Mouse (Mus musculus) hindbrain, embryonic 12.5 days (tissue): ENCODE data around the gene Elovl2. TPM values are rescaled to one million over a fixed set of nuclear protein-coding genes. Genes with fewer than 3 reads are reported as not detected.

Experiments
- ATAC-seq: fragments of 200-750 bp; cut with Nextera tagmentation; 2 replicates; pipeline ENCODE4 v1.8.0; 2017; ENCODE audit warnings: moderate TSS enrichment; ENCODE audit not compliant: low FRiP score
- H3K27ac ChIP-seq: fragments of 300-500 bp; sonication (generic); 2 replicates; pipeline ENCODE4 v1.5.1; 2016; ENCODE audit warnings: mild to moderate bottlenecking
- H3K27me3 ChIP-seq: fragments of 300-500 bp; sonication (generic); 2 replicates; pipeline ENCODE4 v1.6.1; 2016; ENCODE audit warnings: mild to moderate bottlenecking
- H3K36me3 ChIP-seq: fragments of 300-500 bp; sonication (generic); 2 replicates; pipeline ENCODE4 v1.6.1; 2016; ENCODE audit warnings: mild to moderate bottlenecking
- H3K4me1 ChIP-seq: fragments of 300-500 bp; sonication (generic); 2 replicates; pipeline ENCODE4 v1.6.1; 2016
- H3K4me2 ChIP-seq: fragments of 300-500 bp; sonication (generic); replicated peaks from 2 replicates; pipeline ENCODE4 v1.6.1; 2016; ENCODE audit warnings: mild to moderate bottlenecking
- H3K4me3 ChIP-seq: fragments of 300-500 bp; sonication (generic); 2 replicates; pipeline ENCODE4 v1.5.1; 2016; ENCODE audit warnings: mild to moderate bottlenecking
- H3K9ac ChIP-seq: fragments of 300-500 bp; sonication (generic); 2 replicates; pipeline ENCODE4 v1.6.1; 2016; ENCODE audit warnings: mild to moderate bottlenecking, moderate library complexity
- H3K9me3 ChIP-seq: fragments of 300-500 bp; sonication (generic); replicated peaks from 2 replicates; pipeline ENCODE4 v1.6.1; 2016; ENCODE audit warnings: mild to moderate bottlenecking
- WGBS: fragments of 180-500 bp; shearing (Covaris S2); methylation state at CpG from one replicate; pipeline ENCODE4 v1.1.7; 2016; 5-methylcytosine and 5-hydroxymethylcytosine counted together
- polyA plus RNA-seq: library from polyadenylated mRNA; unstranded; fragments of >200 nt; fragmentation: Nextera tagmentation; extraction: Ambion mirVana; gene quantifications from 2 replicates; pipeline ENCODE4 v1.2.1, GENCODE M21; 2016

The Elovl2 gene
- polyA plus RNA-seq, 1 experiment from 2014 or later: 38.0 TPM

- Histone ChIP-seq H3K27ac (no peak overlapping the region), H3K4me2 (no peak overlapping the region)
Measured at GRCm38 (mm10) chr13:41203289-41203688, 16.9 kb downstream of the Elovl2 start.

GRCm38 (mm10) chr13:41200861-41201260 is 19.3 kb downstream of the Elovl2 start:
- Histone ChIP-seq H3K27ac (no peak overlapping the region), H3K9ac (no peak overlapping the region), H3K36me3 (no peaks in the 10 kb centered on the region), H3K27me3 (no peaks in the 10 kb centered on the region), H3K9me3 (no peaks in the 10 kb centered on the region), H3K4me1 (peaks cover 12% of the 10 kb centered on the region), H3K4me3 (no peak overlapping the region), H3K4me2 (no peak overlapping the region)
- ATAC-seq: no peak
- 78% methylated on average over 2 of the region's 2 CpGs for WGBS

More at GRCm38 (mm10) chr13:41203289-41203688, 16.9 kb downstream of the Elovl2 start:
- H3K9me3 ChIP-seq: no peaks in the 10 kb centered on the region
- no peaks in the 10 kb centered on the region for H3K27me3 ChIP-seq
- 63% methylated on average over 7 of the region's 7 CpGs for WGBS
- H3K36me3 ChIP-seq: no peaks in the 10 kb centered on the region
- no peak overlapping the region for H3K9ac ChIP-seq
- no peak for ATAC-seq
- H3K4me1 ChIP-seq: peaks cover 12% of the 10 kb centered on the region
- H3K4me3 ChIP-seq: no peak overlapping the region

- Histone ChIP-seq H3K27me3 (no peaks in the 10 kb centered on the region), H3K4me2 (no peak overlapping the region), H3K27ac (no peak overlapping the region), H3K4me1 (no peaks in the 10 kb centered on the region), H3K36me3 (peaks cover 19% of the 10 kb centered on the region; the same call in 1 of the 2 replicates), H3K9me3 (no peaks in the 10 kb centered on the region), H3K4me3 (no peak overlapping the region), H3K9ac (no peak overlapping the region)
- 73% methylated on average over 3 of the region's 3 CpGs for WGBS
- no peak for ATAC-seq
Measured at GRCm38 (mm10) chr13:41195640-41196333, 24.4 kb downstream of the Elovl2 start.

- Histone ChIP-seq H3K9me3 (no peaks in the 10 kb centered on the region), H3K4me3 (no peak overlapping the region), H3K4me1 (no peaks in the 10 kb centered on the region), H3K27me3 (no peaks in the 10 kb centered on the region), H3K27ac (no peak overlapping the region), H3K36me3 (peaks cover 74% of the 10 kb centered on the region), H3K9ac (no peak overlapping the region), H3K4me2 (no peak overlapping the region)
- ATAC-seq: no peak
- 80% methylated on average over 6 of the region's 6 CpGs for WGBS
Measured at GRCm38 (mm10) chr13:41187886-41188285, 32.3 kb downstream of the Elovl2 start.

- H3K27ac ChIP-seq: no peak overlapping the region
- H3K9ac ChIP-seq: no peak overlapping the region
- H3K4me3 ChIP-seq: no peak overlapping the region
- ATAC-seq: no peak
- H3K36me3 ChIP-seq: no peaks in the 10 kb centered on the region
- no peak overlapping the region for H3K4me2 ChIP-seq
- no peaks in the 10 kb centered on the region for H3K9me3 ChIP-seq
- WGBS: 65% methylated on average over 5 of the region's 5 CpGs
- no peaks in the 10 kb centered on the region for H3K27me3 ChIP-seq
- H3K4me1 ChIP-seq: no peaks in the 10 kb centered on the region
Measured at GRCm38 (mm10) chr13:41158426-41158825, 61.8 kb downstream of the Elovl2 start.

GRCm38 (mm10) chr13:41153146-41153545 is 67.1 kb downstream of the Elovl2 start:
- H3K9me3 ChIP-seq: no peaks in the 10 kb centered on the region
- no peak for ATAC-seq
- 87% methylated on average over 11 of the region's 11 CpGs for WGBS
- no peaks in the 10 kb centered on the region for H3K4me1 ChIP-seq
- no peaks in the 10 kb centered on the region for H3K36me3 ChIP-seq
- no peak overlapping the region for H3K4me2 ChIP-seq
- no peak overlapping the region for H3K9ac ChIP-seq
- H3K4me3 ChIP-seq: no peak overlapping the region
- H3K27ac ChIP-seq: no peak overlapping the region
- H3K27me3 ChIP-seq: no peaks in the 10 kb centered on the region

- no peak for ATAC-seq
- 80% methylated on average over 10 of the region's 10 CpGs for WGBS
- H3K4me2 ChIP-seq: no peak overlapping the region
- H3K9me3 ChIP-seq: no peaks in the 10 kb centered on the region
- H3K27me3 ChIP-seq: no peaks in the 10 kb centered on the region
- H3K9ac ChIP-seq: no peak overlapping the region
- no peak overlapping the region for H3K27ac ChIP-seq
- no peak overlapping the region for H3K4me3 ChIP-seq
- no peaks in the 10 kb centered on the region for H3K36me3 ChIP-seq
- no peaks in the 10 kb centered on the region for H3K4me1 ChIP-seq
Measured at GRCm38 (mm10) chr13:41146271-41146670, 73.9 kb downstream of the Elovl2 start.

GRCm38 (mm10) chr13:41145433-41145970 is 74.7 kb downstream of the Elovl2 start:
- H3K36me3 ChIP-seq: no peaks in the 10 kb centered on the region
- H3K27ac ChIP-seq: no peak overlapping the region
- no peaks in the 10 kb centered on the region for H3K27me3 ChIP-seq
- WGBS: 65% methylated on average over 6 of the region's 6 CpGs
- no peak overlapping the region for H3K9ac ChIP-seq
- no peak overlapping the region for H3K4me2 ChIP-seq
- no peak overlapping the region for H3K4me3 ChIP-seq
- no peaks in the 10 kb centered on the region for H3K9me3 ChIP-seq
- ATAC-seq: no peak
- H3K4me1 ChIP-seq: no peaks in the 10 kb centered on the region

GRCm38 (mm10) chr13:41134901-41135300 is 85.3 kb downstream of the Elovl2 start:
- Histone ChIP-seq H3K4me1 (no peaks in the 10 kb centered on the region), H3K9me3 (no peaks in the 10 kb centered on the region), H3K9ac (no peak overlapping the region), H3K36me3 (no peaks in the 10 kb centered on the region), H3K4me3 (no peak overlapping the region), H3K4me2 (no peak overlapping the region), H3K27ac (no peak overlapping the region), H3K27me3 (no peaks in the 10 kb centered on the region)
- WGBS: 7% methylated on average over 6 of the region's 6 CpGs
- no peak for ATAC-seq

Other genes starting within 250 kb of the Elovl2 start
- 67.9 and 73.9 TPM in 2 replicates for gene Pak1ip1, start 219.4 kb downstream of the Elovl2 start, polyA plus RNA-seq
- 139 and 148 TPM in 2 replicates for gene Tmem14c, start 204.1 kb downstream of the Elovl2 start, polyA plus RNA-seq
- 1.2 and 1.9 TPM in 2 replicates for gene Mak, start 140.7 kb downstream of the Elovl2 start, polyA plus RNA-seq
- not detected in 2 replicates for gene Gcm2, start 109.4 kb downstream of the Elovl2 start, polyA plus RNA-seq
- not detected in 2 replicates for gene Sycp2l, start 106.1 kb downstream of the Elovl2 start, polyA plus RNA-seq
- 20.0 and 21.5 TPM in 2 replicates for gene Smim13, start 29.4 kb upstream of the Elovl2 start, polyA plus RNA-seq
- gene Gm17364, start 53.6 kb upstream of the Elovl2 start, polyA plus RNA-seq: not detected in 2 replicates